Mouse (Mus musculus) spleen, adult 2 months (tissue): ENCODE measurements around the gene Vars2.

Experiments used
- CTCF ChIP-seq: fragments of 200-500 bp; IDR thresholded peaks from 2 replicates; pipeline ENCODE4 v1.5.1; 2011; ENCODE audit warnings: mild to moderate bottlenecking, inconsistent platforms; ENCODE audit not compliant: insufficient read depth, insufficient read length, insufficient replicate concordance; ENCODE audit errors: extremely low read depth
- POLR2A ChIP-seq: fragments of 200-500 bp; IDR thresholded peaks from 2 replicates; pipeline ENCODE4 v1.6.1; 2011; ENCODE audit warnings: low read depth, low read length, inconsistent platforms

- TF ChIP-seq CTCF = no peak
- TF ChIP-seq POLR2A = no peak
These were observed 32.5 kb upstream of the Vars2 start for GRCm38 (mm10) chr17:35699919-35700318.
